Mouse (Mus musculus) neural tube, embryonic 12.5 days (tissue): Measurements from ENCODE around the gene Cldn16. TPM values are rescaled to one million over a fixed set of nuclear protein-coding genes. Genes with fewer than 3 reads are reported as not detected.

Source experiments
- polyA plus RNA-seq: library from polyadenylated mRNA; unstranded; fragments of >200 nt; fragmentation: Nextera tagmentation; extraction: Ambion mirVana; gene quantifications from 2 replicates; pipeline ENCODE4 v1.2.1, GENCODE M21; 2016

The Cldn16 gene
- polyA plus RNA-seq, 1 experiment from 2014 or later = not detected

Other genes starting within 250 kb of the Cldn16 start
- gene Cldn1, start 91.3 kb upstream of the Cldn16 start, polyA plus RNA-seq = 2.4 and 3.0 TPM in 2 replicates
- 0.09 TPM in 1 of 2 replicates, not detected in the other for gene Tmem207, start 63.6 kb downstream of the Cldn16 start, polyA plus RNA-seq
- 7.6 and 8.1 TPM in 2 replicates for gene Il1rap, start 118.6 kb downstream of the Cldn16 start, polyA plus RNA-seq